Mouse (Mus musculus): Measurements from ENCODE around the gene Med10. TPM values are rescaled to one million over a fixed set of nuclear protein-coding genes. Genes with fewer than 3 reads are reported as not detected.

The Med10 gene
- 26.9 and 28.2 TPM in 2 replicates for polyA plus RNA-seq (2012; rRNA removed; ENCODE audit: low replicate concordance)

GRCm38 (mm10) chr13:69802095-69802494 lies at the start of gene Med10:
Gene Med10, plus strand, starts transcription at chr13:69802395.

Other genes with a start within 250 kb of the Med10 start
- gene Srd5a1, start 191.0 kb upstream of the Med10 start, polyA plus RNA-seq (2012; rRNA removed; ENCODE audit: low replicate concordance) = 3.2 TPM in 2 replicates
- 0.68 and 0.99 TPM in 2 replicates for gene Ube2ql1, start 62.5 kb upstream of the Med10 start, polyA plus RNA-seq (2012; rRNA removed; ENCODE audit: low replicate concordance)